Mouse (Mus musculus) liver, embryonic 14.5 days (tissue): ENCODE measurements at regions not wholly inside any gene's neighbourhood (a gene's known extent, or its start where the extent isn't known, plus 50 kb on each side); places are given as distances from the start of the nearest gene placed in this dataset.

Experiments
- CTCF ChIP-seq: IDR thresholded peaks from 2 replicates; pipeline ENCODE4 v1.5.1; 2016; ENCODE audit warnings: antibody characterized with exemption, low read depth, control low read depth
- EP300 ChIP-seq: IDR thresholded peaks from 2 replicates; pipeline ENCODE4 v1.6.1; 2016; ENCODE audit warnings: antibody characterized with exemption, low read depth

DNA sequence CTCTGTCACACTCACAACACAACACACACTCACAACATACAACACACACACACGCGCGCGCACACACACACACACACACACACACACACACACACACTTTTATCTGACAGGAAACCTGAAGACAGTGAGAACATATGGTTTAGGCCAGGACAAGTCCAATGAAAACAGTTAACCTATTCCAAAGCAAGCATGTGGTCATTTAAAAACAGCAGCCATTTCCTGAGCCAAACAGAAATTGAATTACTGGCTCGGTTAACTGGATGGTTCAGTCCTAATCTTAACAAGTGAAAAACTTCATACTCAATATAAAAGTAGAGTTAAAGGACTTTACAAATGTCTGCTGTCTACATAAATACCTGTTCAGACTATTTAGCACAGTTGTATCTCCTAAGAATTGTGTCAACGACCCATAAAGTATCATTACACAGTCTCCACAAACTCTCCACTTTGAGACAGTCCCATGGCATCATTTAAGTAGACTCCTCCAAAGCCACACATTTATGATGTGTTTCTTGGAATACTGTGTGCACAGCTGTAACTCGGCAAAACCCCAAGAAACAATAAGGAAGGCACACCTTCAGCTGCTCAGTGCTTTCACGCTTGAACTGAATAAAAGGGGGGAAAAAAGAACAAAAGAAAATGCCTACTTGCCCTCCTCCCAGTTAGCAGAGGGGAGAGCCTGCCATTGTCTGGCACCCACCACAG, 202.3 kb downstream of the Sp3 start:
- TF ChIP-seq CTCF = no peak
- no peak for TF ChIP-seq EP300
